Mouse (Mus musculus) skeletal muscle tissue, adult 2 months (tissue): ENCODE measurements around the gene Mast4.
A peak's percentile ranks its signal among the peaks of the same experiment; 100 is the strongest.

Experiments
- DNase-seq: peaks from one replicate; pipeline ENCODE4 v3.0.0-alpha.2; 2012; ENCODE audit warnings: low read depth, low spot score

Gene Mast4

GRCm38 (mm10) chr13:102932434-102932833 is 401.9 kb downstream of the Mast4 start:
- no peak for DNase-seq

- DNase-seq = no peak
Observed at GRCm38 (mm10) chr13:102931951-102932350, 402.3 kb downstream of the Mast4 start.

- no peak for DNase-seq
Observed at GRCm38 (mm10) chr13:102925844-102926598, 408.3 kb downstream of the Mast4 start.

GRCm38 (mm10) chr13:102919741-102920140 is 414.6 kb downstream of the Mast4 start:
- DNase-seq = no peak

- no peak for DNase-seq
Observed at GRCm38 (mm10) chr13:102918616-102919015, 415.7 kb downstream of the Mast4 start.

GRCm38 (mm10) chr13:102915341-102915740 is 419.0 kb downstream of the Mast4 start:
- no peak for DNase-seq

GRCm38 (mm10) chr13:102914800-102915199 is 419.5 kb downstream of the Mast4 start:
- DNase-seq = no peak

GRCm38 (mm10) chr13:102913919-102914318 is 420.4 kb downstream of the Mast4 start:
- no peak for DNase-seq

GRCm38 (mm10) chr13:102912867-102913266 is 421.4 kb downstream of the Mast4 start:
- DNase-seq = no peak

- DNase-seq = no peak
Observed at GRCm38 (mm10) chr13:102909654-102910418, 424.5 kb downstream of the Mast4 start.

GRCm38 (mm10) chr13:102906661-102907009 is 427.7 kb downstream of the Mast4 start:
- DNase-seq = no peak

- DNase-seq = peak; percentile 81
Observed at GRCm38 (mm10) chr13:102906004-102906660, 428.2 kb downstream of the Mast4 start.

GRCm38 (mm10) chr13:102905361-102905950 is 428.8 kb downstream of the Mast4 start:
- DNase-seq = no peak

GRCm38 (mm10) chr13:102903689-102904088 is 430.6 kb downstream of the Mast4 start:
- DNase-seq = no peak

- no peak for DNase-seq
Observed at GRCm38 (mm10) chr13:102902123-102902522, 432.2 kb downstream of the Mast4 start.

- DNase-seq = no peak
Observed at GRCm38 (mm10) chr13:102900531-102900930, 433.8 kb downstream of the Mast4 start.

- DNase-seq = no peak
Observed at GRCm38 (mm10) chr13:102900083-102900420, 434.2 kb downstream of the Mast4 start.

GRCm38 (mm10) chr13:102899253-102900082 is 434.8 kb downstream of the Mast4 start:
- no peak for DNase-seq

GRCm38 (mm10) chr13:102898374-102899131 is 435.7 kb downstream of the Mast4 start:
- peak; percentile 60 for DNase-seq

GRCm38 (mm10) chr13:102896322-102896721 is 438.0 kb downstream of the Mast4 start:
- DNase-seq = no peak

GRCm38 (mm10) chr13:102895894-102896293 is 438.4 kb downstream of the Mast4 start:
- no peak for DNase-seq
